Mouse (Mus musculus) hindbrain, embryonic 15.5 days (tissue): ENCODE results near the gene Ssh3. TPM values are rescaled to one million over a fixed set of nuclear protein-coding genes. Genes with fewer than 3 reads are reported as not detected.

Source experiments
- ATAC-seq: fragments of 200-750 bp; cut with Nextera tagmentation; 2 replicates; pipeline ENCODE4 v1.8.0; 2017; ENCODE audit warnings: low read depth, moderate number of reproducible peaks, moderate TSS enrichment; ENCODE audit not compliant: low FRiP score
- H3K27ac ChIP-seq: fragments of 300-500 bp; sonication (generic); replicated peaks from 2 replicates; pipeline ENCODE4 v1.5.1; 2015; ENCODE audit warnings: mild to moderate bottlenecking, inconsistent platforms
- H3K27me3 ChIP-seq: fragments of 300-500 bp; sonication (generic); 2 replicates; pipeline ENCODE4 v1.6.1; 2015; ENCODE audit warnings: control low read depth, inconsistent platforms
- H3K36me3 ChIP-seq: fragments of 300-500 bp; sonication (generic); 2 replicates; pipeline ENCODE4 v1.6.1; 2015; ENCODE audit warnings: control low read depth, inconsistent platforms
- H3K4me1 ChIP-seq: fragments of 300-500 bp; sonication (generic); replicated peaks from 2 replicates; pipeline ENCODE4 v1.6.1; 2015; ENCODE audit warnings: control low read depth, inconsistent platforms
- H3K4me2 ChIP-seq: fragments of 300-500 bp; sonication (generic); 2 replicates; pipeline ENCODE4 v1.6.1; 2015; ENCODE audit warnings: moderate library complexity, mild to moderate bottlenecking, inconsistent platforms
- H3K4me3 ChIP-seq: fragments of 300-500 bp; sonication (generic); 2 replicates; pipeline ENCODE4 v1.5.1; 2015; ENCODE audit warnings: mild to moderate bottlenecking, inconsistent platforms
- H3K9ac ChIP-seq: fragments of 300-500 bp; sonication (generic); 2 replicates; pipeline ENCODE4 v1.6.1; 2015; ENCODE audit warnings: inconsistent platforms
- H3K9me3 ChIP-seq: fragments of 300-500 bp; sonication (generic); 2 replicates; pipeline ENCODE4 v1.6.1; 2016; ENCODE audit warnings: control low read depth, inconsistent platforms
- WGBS: fragments of 180-500 bp; shearing (Covaris S2); methylation state at CpG from one replicate; pipeline ENCODE4 v1.1.7; 2015; 5-methylcytosine and 5-hydroxymethylcytosine counted together
- polyA plus RNA-seq: library from polyadenylated mRNA; unstranded; fragments of >200 nt; fragmentation: Nextera tagmentation; extraction: Ambion mirVana; gene quantifications from 2 replicates; pipeline ENCODE4 v1.2.1, GENCODE M21; 2015

Gene Ssh3
- polyA plus RNA-seq = 15.9 and 18.5 TPM in 2 replicates

- H3K4me1 ChIP-seq = peaks cover 10% of the 10 kb centered on the region; the same call in 1 of the 2 replicates
- H3K9ac ChIP-seq = peak within 1 kb of the TSS; percentile 9; the same call in 1 of the 2 replicates
- no peaks in the 10 kb centered on the region for H3K9me3 ChIP-seq
- WGBS = 6% methylated on average over 46 of the region's 46 CpGs
- peak within 1 kb of the TSS; percentile 53 for H3K4me2 ChIP-seq
- ATAC-seq = peak; percentile 74; the same call in 1 of the 2 replicates
- peaks cover 6% of the 10 kb centered on the region for H3K36me3 ChIP-seq
- H3K4me3 ChIP-seq = peak within 1 kb of the TSS; percentile 33
- no peak within 1 kb of the TSS for H3K27ac ChIP-seq
- peaks cover 15% of the 10 kb centered on the region for H3K27me3 ChIP-seq
These were observed at the start of gene Ssh3 for GRCm38 (mm10) chr19:4268566-4269361. Gene Ssh3, minus strand, starts transcription at chr19:4269180.

DNA sequence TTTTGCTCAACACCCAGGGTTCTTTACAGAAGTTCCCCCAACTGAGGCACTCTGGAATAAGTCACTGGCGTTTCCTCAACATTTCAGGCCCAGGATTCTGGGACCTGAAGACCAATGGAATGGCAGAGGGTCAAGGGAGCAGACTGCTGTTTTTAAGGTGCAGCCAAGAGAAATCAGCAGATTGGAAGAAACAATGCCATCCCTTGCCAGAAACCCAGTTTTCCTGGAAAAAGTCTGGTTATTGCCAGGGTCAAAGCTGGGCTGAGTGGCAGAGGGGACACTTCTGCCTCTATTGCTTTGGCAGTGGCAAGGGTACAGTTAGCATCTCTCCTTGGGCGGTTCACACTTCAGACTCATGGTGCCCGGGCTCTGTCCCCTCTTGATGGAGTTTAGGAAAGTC lies 48.2 kb upstream of the Ssh3 start:
- H3K9me3 ChIP-seq = no peaks in the 10 kb centered on the region
- H3K4me3 ChIP-seq = no peak overlapping the region
- no peak overlapping the region for H3K9ac ChIP-seq
- H3K4me2 ChIP-seq = no peak overlapping the region
- H3K36me3 ChIP-seq = peaks cover 69% of the 10 kb centered on the region
- no peak for ATAC-seq
- 91% methylated on average over 3 of the region's 3 CpGs for WGBS
- no peaks in the 10 kb centered on the region for H3K27me3 ChIP-seq
- H3K4me1 ChIP-seq = no peaks in the 10 kb centered on the region
- H3K27ac ChIP-seq = no peak overlapping the region

GRCm38 (mm10) chr19:4315223-4315944 lies 46.4 kb upstream of the Ssh3 start:
- H3K36me3 ChIP-seq = peaks cover 53% of the 10 kb centered on the region
- 77% methylated on average over 6 of the region's 6 CpGs for WGBS

DNA sequence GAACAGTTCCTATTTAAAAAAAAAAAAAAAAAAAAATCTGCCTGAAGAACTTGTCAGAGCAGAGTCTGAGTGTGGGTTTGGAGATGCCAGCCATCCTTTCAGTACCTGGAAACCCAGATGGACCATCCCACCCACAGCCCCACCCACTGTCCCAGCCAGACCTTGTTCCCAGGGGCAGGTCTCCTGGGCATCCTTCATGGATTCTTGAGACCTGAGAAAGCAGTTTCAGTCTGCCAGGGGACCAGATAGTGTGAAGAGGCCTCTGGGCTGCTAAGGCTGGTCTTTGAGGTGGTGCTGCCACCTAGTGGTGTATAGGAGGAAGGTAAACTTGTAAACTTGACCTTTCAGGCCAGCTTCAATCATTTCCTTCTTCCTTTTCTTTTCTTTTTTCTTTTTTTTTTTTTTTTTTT lies 40.8 kb upstream of the Ssh3 start:
- no peak overlapping the region for H3K27ac ChIP-seq
- ATAC-seq = peak; percentile 28; the same call in 1 of the 2 replicates
- H3K9me3 ChIP-seq = no peaks in the 10 kb centered on the region

More at GRCm38 (mm10) chr19:4315223-4315944, 46.4 kb upstream of the Ssh3 start:
- Histone ChIP-seq H3K4me1 (no peaks in the 10 kb centered on the region), H3K4me2 (no peak overlapping the region), H3K4me3 (no peak overlapping the region), H3K27me3 (no peaks in the 10 kb centered on the region), H3K9me3 (no peaks in the 10 kb centered on the region), H3K9ac (no peak overlapping the region), H3K27ac (no peak overlapping the region)
- no peak for ATAC-seq

DNA sequence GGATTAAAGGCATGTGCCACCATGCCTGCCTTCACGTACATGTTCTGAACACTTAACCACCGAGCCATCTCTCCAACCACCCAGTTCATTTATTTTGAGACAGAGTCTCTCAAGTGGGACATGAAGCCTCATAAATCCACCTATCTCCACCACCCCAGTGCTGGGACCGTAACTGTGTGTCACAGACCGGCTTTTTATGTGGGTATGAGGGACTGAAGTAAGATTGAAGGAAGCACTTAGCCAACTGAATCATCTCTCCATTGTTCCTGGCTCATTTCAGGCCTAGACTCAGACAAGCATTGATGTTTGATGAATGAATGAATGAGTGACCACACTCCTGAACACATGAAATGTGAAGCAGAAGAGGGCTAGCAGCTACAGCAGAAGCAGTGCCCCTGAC lies 40.3 kb upstream of the Ssh3 start:
- no peaks in the 10 kb centered on the region for H3K9me3 ChIP-seq
- no peak overlapping the region; the same call in 1 of the 2 replicates for H3K9ac ChIP-seq
- H3K4me2 ChIP-seq = no peak overlapping the region
- no peak for ATAC-seq
- H3K27ac ChIP-seq = no peak overlapping the region
- H3K36me3 ChIP-seq = peaks cover 5% of the 10 kb centered on the region; the same call in 1 of the 2 replicates
- peaks cover 22% of the 10 kb centered on the region for H3K4me1 ChIP-seq
- WGBS = 92% methylated on average over 4 of the region's 4 CpGs
- H3K4me3 ChIP-seq = no peak overlapping the region
- no peaks in the 10 kb centered on the region for H3K27me3 ChIP-seq

More for the DNA sequence above, 40.8 kb upstream of the Ssh3 start:
- Histone ChIP-seq H3K4me3 (no peak overlapping the region), H3K4me2 (no peak overlapping the region), H3K9ac (no peak overlapping the region; the same call in 1 of the 2 replicates), H3K27me3 (no peaks in the 10 kb centered on the region), H3K4me1 (peaks cover 17% of the 10 kb centered on the region), H3K36me3 (peaks cover 8% of the 10 kb centered on the region; the same call in 1 of the 2 replicates)

DNA sequence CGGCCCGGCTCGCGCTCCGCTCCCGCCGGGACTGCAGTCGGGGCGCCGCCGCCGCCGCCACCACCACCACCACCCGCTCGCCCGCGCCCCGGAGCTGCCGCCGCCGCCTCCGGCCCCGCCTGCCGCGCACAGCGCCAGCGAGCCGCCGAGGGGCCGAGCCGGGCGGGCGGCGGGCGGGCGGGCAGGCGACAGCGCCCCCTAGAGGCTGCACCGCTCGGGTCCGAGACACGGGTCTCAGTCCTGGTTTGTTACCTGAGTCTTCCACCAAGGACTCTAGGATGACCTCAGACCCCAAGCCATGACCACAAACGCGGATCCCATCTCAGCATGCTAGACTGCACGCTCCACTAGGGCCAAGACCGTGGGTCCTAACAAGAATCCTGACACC lies 37.2 kb upstream of the Ssh3 start, which contains the start of gene Grk2:
Gene Grk2, minus strand, starts transcription at position 33 of the 388 bp plus-strand sequence.
- ATAC-seq = peak; percentile 74
- Histone ChIP-seq H3K27ac (peak within 1 kb of the TSS; percentile 86), H3K4me2 (peak within 1 kb of the TSS; percentile 83), H3K9ac (peak within 1 kb of the TSS; percentile 92), H3K4me1 (peaks cover 53% of the 10 kb centered on the region), H3K4me3 (peak within 1 kb of the TSS; percentile 92), H3K27me3 (no peaks in the 10 kb centered on the region), H3K9me3 (no peaks in the 10 kb centered on the region), H3K36me3 (no peaks in the 10 kb centered on the region)
- 0% methylated on average over 38 of the region's 46 CpGs for WGBS

- Histone ChIP-seq H3K27me3 (no peaks in the 10 kb centered on the region), H3K4me1 (peaks cover 59% of the 10 kb centered on the region), H3K9me3 (no peaks in the 10 kb centered on the region), H3K4me3 (peak overlapping the region; percentile 92), H3K9ac (peak overlapping the region; percentile 92), H3K36me3 (no peaks in the 10 kb centered on the region), H3K4me2 (peak overlapping the region; percentile 83), H3K27ac (peak overlapping the region; percentile 86)
- WGBS = under 1% methylated on average over 65 of the region's 68 CpGs
- ATAC-seq = peak; percentile 67
These were observed 36.7 kb upstream of the Ssh3 start for GRCm38 (mm10) chr19:4305491-4306189.

DNA sequence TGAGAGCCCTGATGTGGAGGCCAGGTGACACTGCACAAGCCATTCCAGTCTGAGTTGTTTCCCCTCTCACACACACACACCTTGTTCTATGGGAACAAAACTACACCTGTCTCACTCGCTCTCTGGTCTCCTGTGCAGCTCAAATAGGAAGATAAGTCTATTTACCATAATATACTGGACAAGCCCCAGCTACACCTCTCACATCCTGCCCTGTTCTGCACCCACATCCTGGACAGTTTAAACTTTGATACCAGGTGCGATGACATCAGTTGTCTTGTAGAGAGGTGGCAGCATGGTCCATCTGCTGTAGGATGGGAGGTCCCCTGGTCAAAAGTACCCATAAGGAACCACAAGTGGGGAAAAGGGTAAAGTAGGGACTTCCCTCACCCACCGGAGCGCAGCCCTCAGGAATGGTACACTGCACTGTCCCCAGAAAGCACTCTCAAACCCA lies 35.9 kb upstream of the Ssh3 start:
- H3K27me3 ChIP-seq = no peaks in the 10 kb centered on the region
- H3K4me1 ChIP-seq = peaks cover 66% of the 10 kb centered on the region
- peak overlapping the region; percentile 86; the same call in 1 of the 2 replicates for H3K27ac ChIP-seq
- H3K4me3 ChIP-seq = peak overlapping the region; percentile 92
- WGBS = 58% methylated on average over 4 of the region's 4 CpGs
- H3K36me3 ChIP-seq = no peaks in the 10 kb centered on the region
- H3K4me2 ChIP-seq = peak overlapping the region; percentile 83
- no peaks in the 10 kb centered on the region for H3K9me3 ChIP-seq
- no peak for ATAC-seq
- peak overlapping the region; percentile 92 for H3K9ac ChIP-seq

DNA sequence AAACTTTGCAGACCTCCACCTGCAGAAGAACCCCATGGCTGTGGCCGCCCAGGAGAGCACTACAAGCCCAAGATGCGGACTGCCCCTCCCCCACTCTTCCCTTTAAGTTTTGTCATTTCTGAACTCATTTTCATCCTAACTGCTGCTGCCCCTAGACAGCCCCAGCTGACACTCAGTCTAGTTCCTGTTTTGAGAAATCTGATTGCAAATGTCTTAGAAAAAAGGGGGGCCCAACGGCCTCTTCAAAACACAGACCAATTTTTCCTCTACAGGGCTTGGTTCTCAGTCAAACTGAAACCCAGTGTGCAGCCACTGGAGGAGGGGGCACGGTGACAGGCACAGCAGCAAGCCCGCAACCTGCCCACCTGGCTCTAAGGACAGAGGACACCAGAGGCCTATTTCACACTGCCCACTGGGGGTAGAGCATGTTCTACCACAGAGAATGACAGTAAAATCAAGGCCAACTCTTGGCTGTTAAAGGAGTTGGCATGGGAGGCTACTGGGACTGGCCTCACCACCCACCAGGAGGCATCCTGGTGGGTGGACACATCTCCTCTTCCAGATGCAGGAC lies 35.4 kb upstream of the Ssh3 start:
- 80% methylated on average over 5 of the region's 5 CpGs for WGBS
- no peaks in the 10 kb centered on the region for H3K36me3 ChIP-seq
- H3K27me3 ChIP-seq = no peaks in the 10 kb centered on the region
- H3K4me2 ChIP-seq = peak overlapping the region; percentile 83
- H3K4me3 ChIP-seq = peak overlapping the region; percentile 92
- ATAC-seq = no peak
- H3K27ac ChIP-seq = 0 out of 2 replicates have a peak overlapping the region, but pooled peaks have one; percentile 20
- no peaks in the 10 kb centered on the region for H3K9me3 ChIP-seq
- H3K9ac ChIP-seq = peak overlapping the region; percentile 92; the same call in 1 of the 2 replicates
- peaks cover 72% of the 10 kb centered on the region for H3K4me1 ChIP-seq

DNA sequence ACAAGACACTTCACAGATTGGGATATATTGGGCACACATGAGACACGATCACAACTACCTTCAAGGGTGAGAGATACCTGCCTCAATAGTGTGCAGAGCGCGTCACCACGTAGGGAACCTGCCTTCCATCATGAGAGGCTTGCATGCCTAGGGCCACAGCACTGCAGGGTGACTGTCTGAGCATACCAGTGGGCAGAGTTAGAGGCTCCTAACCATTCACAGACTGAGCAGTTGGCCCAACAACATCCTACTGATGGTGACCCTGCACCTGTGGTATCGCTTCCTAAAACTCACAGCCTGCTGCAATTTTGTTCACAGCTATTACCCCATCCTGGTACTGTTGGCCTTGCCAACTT lies 34.6 kb upstream of the Ssh3 start:
- WGBS = 87% methylated on average over 5 of the region's 5 CpGs

More for the DNA sequence above, 34.6 kb upstream of the Ssh3 start:
- no peaks in the 10 kb centered on the region for H3K36me3 ChIP-seq
- H3K4me1 ChIP-seq = peaks cover 72% of the 10 kb centered on the region
- peak overlapping the region; percentile 83 for H3K4me2 ChIP-seq
- peak overlapping the region; percentile 77; the same call in 1 of the 2 replicates for H3K27ac ChIP-seq
- H3K9ac ChIP-seq = no peak overlapping the region
- H3K27me3 ChIP-seq = no peaks in the 10 kb centered on the region
- H3K9me3 ChIP-seq = no peaks in the 10 kb centered on the region
- ATAC-seq = no peak
- 0 out of 2 replicates have a peak overlapping the region, but pooled peaks have one; percentile 5 for H3K4me3 ChIP-seq
